Mouse (Mus musculus): ENCODE results near the gene Rbm15. TPM values are rescaled to one million over a fixed set of nuclear protein-coding genes. Genes with fewer than 3 reads are reported as not detected.

Gene Rbm15
- 7.7 and 8.2 TPM in 2 replicates for polyA plus RNA-seq (2014; fragmentation: Nextera tagmentation; extraction: Ambion mirVana)

DNA sequence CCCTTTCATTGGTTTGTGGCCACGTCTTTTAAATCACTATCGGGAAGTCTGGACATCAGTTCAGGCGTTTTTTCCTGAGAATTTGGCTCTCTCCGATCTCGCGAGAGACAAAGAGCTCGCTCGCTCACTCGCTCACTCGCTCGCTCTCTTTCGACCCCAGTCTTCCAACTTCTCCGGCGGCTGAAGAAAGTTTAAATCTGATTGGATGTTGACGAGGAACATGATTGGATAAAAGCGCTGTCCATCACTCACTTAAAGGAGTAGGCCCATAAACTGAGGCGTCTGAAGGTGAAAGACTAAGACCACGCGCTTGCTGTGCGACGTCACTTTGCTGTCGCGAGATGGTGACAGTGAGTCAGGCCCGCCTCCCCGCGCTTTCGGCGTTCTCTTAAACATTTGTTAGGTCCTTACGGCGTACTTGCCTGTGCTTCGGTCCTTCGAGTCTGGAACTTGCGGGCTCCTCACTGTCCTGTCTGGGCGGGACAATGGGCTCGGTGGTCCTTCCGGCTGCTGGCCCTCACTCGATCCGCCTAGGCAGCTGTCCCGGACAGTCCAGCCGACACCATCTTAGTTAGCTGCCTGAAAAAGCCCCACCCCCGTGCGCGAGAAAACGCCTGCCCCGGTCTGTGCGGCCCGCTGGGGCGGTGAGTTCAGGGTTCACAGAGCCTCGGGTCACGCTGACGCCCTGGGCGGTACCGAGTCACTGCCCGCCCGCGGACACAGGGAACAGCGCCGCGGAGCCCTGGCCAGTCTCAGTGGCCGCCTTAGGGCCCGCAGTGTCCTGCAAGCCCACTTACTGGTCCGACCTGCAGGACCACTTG, at the start of gene Rbm15:
Rbm15 (minus strand) TSS at position 293 of the 821 bp plus-strand sequence.
- peak; percentile 94 for ATAC-seq (ENCODE audit: low FRiP score)
- H3K4me1 ChIP-seq (replicated peaks; ENCODE audit: control insufficient read depth, insufficient read depth, low read length) = peaks cover 33% of the 10 kb centered on the region
- peak; percentile 99 for DNase-seq (ENCODE audit: low spot score)
- under 1% methylated on average over 62 of the region's 62 CpGs for WGBS
- H3K27me3 ChIP-seq (ENCODE audit: control insufficient read depth, insufficient read depth, low read length) = no peaks in the 10 kb centered on the region
- peak within 1 kb of the TSS; percentile 77 for H3K4me3 ChIP-seq (replicated peaks; ENCODE audit: low read length)
- peak within 1 kb of the TSS; percentile 84 for H3K9ac ChIP-seq
- H3K27ac ChIP-seq = peak within 1 kb of the TSS; percentile 90
- no peaks in the 10 kb centered on the region for H3K9me3 ChIP-seq (ENCODE audit: control insufficient read depth, low read length)
- peaks cover 24% of the 10 kb centered on the region for H3K36me3 ChIP-seq (replicated peaks; ENCODE audit: control insufficient read depth, insufficient read depth)
- H3K4me2 ChIP-seq (replicated peaks) = peak within 1 kb of the TSS; percentile 83

- Histone ChIP-seq H3K9me3 (ENCODE audit: control insufficient read depth, low read length) (no peaks in the 10 kb centered on the region), H3K27ac (no peak overlapping the region), H3K4me1 (replicated peaks; ENCODE audit: control insufficient read depth, insufficient read depth, low read length) (0 out of 2 replicates have a peak, but pooled peaks cover 15% of the 10 kb centered on the region), H3K27me3 (ENCODE audit: control insufficient read depth, insufficient read depth, low read length) (no peaks in the 10 kb centered on the region), H3K36me3 (replicated peaks; ENCODE audit: control insufficient read depth, insufficient read depth) (no peaks in the 10 kb centered on the region), H3K4me2 (replicated peaks) (no peak overlapping the region), H3K4me3 (replicated peaks; ENCODE audit: low read length) (no peak overlapping the region), H3K9ac (no peak overlapping the region)
- WGBS = 3% methylated on average over 4 of the region's 4 CpGs
- DNase-seq (ENCODE audit: low spot score) = peak; percentile 67
- peak; percentile 9 for ATAC-seq (ENCODE audit: low FRiP score)
Observed at GRCm38 (mm10) chr3:107379422-107379821, 45.9 kb upstream of the Rbm15 start.

DNA sequence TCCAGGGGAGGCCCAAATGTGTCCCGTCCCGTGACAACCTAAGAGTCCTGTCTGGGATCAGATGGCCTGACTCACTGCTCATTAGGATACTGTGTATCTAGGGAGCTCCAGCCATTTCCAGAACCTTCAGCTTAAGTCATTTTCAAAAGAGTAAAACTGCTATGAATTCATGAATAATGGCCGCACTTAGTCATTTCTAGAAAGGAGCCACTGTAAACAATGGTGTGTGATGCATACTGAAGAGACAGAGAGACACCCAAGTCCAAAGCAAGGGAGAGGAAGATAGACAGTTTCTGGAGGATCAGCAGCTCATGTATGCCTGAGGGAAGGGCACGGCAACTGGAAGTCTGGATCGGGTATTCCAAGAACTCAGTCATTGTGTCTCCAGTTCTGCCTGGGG, 45.2 kb upstream of the Rbm15 start:
- Histone ChIP-seq H3K4me2 (replicated peaks) (no peak overlapping the region), H3K27ac (no peak overlapping the region), H3K4me3 (replicated peaks; ENCODE audit: low read length) (no peak overlapping the region), H3K27me3 (ENCODE audit: control insufficient read depth, insufficient read depth, low read length) (no peaks in the 10 kb centered on the region), H3K9ac (no peak overlapping the region), H3K9me3 (ENCODE audit: control insufficient read depth, low read length) (no peaks in the 10 kb centered on the region), H3K4me1 (replicated peaks; ENCODE audit: control insufficient read depth, insufficient read depth, low read length) (0 out of 2 replicates have a peak, but pooled peaks cover 15% of the 10 kb centered on the region), H3K36me3 (replicated peaks; ENCODE audit: control insufficient read depth, insufficient read depth) (no peaks in the 10 kb centered on the region)
- no peak for DNase-seq (ENCODE audit: low spot score)
- 88% methylated on average over 5 of the region's 5 CpGs for WGBS
- ATAC-seq (ENCODE audit: low FRiP score) = no peak

GRCm38 (mm10) chr3:107374948-107375664, 41.6 kb upstream of the Rbm15 start:
- 15% methylated on average over 6 of the region's 6 CpGs for WGBS
- no peaks in the 10 kb centered on the region for H3K9me3 ChIP-seq (ENCODE audit: control insufficient read depth, low read length)
- H3K4me2 ChIP-seq (replicated peaks) = no peak overlapping the region
- no peaks in the 10 kb centered on the region for H3K27me3 ChIP-seq (ENCODE audit: control insufficient read depth, insufficient read depth, low read length)
- no peak overlapping the region for H3K4me3 ChIP-seq (replicated peaks; ENCODE audit: low read length)
- ATAC-seq (ENCODE audit: low FRiP score) = peak; percentile 55; the same call in 1 of the 2 replicates
- H3K27ac ChIP-seq = no peak overlapping the region
- H3K4me1 ChIP-seq (replicated peaks; ENCODE audit: control insufficient read depth, insufficient read depth, low read length) = 0 out of 2 replicates have a peak, but pooled peaks cover 8% of the 10 kb centered on the region
- no peak overlapping the region for H3K9ac ChIP-seq
- no peak for DNase-seq (ENCODE audit: low spot score)
- H3K36me3 ChIP-seq (replicated peaks; ENCODE audit: control insufficient read depth, insufficient read depth) = no peaks in the 10 kb centered on the region

GRCm38 (mm10) chr3:107369156-107369555, 35.7 kb upstream of the Rbm15 start:
- no peaks in the 10 kb centered on the region for H3K4me1 ChIP-seq (replicated peaks; ENCODE audit: control insufficient read depth, insufficient read depth, low read length)
- no peaks in the 10 kb centered on the region for H3K9me3 ChIP-seq (ENCODE audit: control insufficient read depth, low read length)
- DNase-seq (ENCODE audit: low spot score) (no peak), ATAC-seq (ENCODE audit: low FRiP score) (no peak)
- H3K4me2 ChIP-seq (replicated peaks) = no peak overlapping the region
- WGBS = 83% methylated on average over 6 of the region's 6 CpGs
- H3K36me3 ChIP-seq (replicated peaks; ENCODE audit: control insufficient read depth, insufficient read depth) = no peaks in the 10 kb centered on the region
- H3K27me3 ChIP-seq (ENCODE audit: control insufficient read depth, insufficient read depth, low read length) = 0 out of 2 replicates have a peak, but pooled peaks cover 7% of the 10 kb centered on the region
- H3K4me3 ChIP-seq (replicated peaks; ENCODE audit: low read length) = no peak overlapping the region
- no peak overlapping the region for H3K27ac ChIP-seq
- no peak overlapping the region for H3K9ac ChIP-seq

DNA sequence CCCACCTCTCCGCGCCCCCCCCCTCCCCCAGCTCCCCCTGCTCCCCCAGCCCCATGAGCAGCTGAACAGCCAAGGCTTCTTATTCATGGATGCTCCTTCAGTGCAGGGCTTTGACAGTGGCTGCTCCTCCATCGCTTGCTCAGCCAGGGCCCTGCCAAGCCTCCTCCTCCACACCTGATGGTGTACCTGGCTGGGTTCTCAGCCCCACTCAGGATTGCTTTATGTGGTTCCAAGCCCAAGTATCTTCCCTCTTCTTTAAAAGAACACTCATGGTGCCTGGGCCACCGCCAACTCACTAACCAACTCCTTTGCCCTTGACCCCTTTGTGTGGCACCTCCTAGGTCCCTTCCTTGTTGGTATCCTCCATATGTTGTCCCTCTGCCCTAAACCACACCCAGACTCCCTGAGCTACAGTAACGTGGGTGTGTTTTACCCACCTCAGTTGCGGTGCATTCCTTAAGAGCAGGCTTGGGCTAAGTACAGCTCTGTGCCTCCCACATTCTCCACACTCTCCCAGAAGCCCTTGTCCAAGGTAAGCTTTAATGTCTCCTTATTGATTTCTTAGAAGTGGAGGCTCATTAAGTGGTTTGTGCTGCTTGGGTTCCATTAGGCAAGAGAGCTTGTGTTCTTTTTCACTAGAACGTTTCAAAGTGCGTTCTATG, 34.6 kb upstream of the Rbm15 start:
- 81% methylated on average over 8 of the region's 8 CpGs for WGBS
- no peak overlapping the region for H3K27ac ChIP-seq

GRCm38 (mm10) chr3:107365341-107365740, 31.9 kb upstream of the Rbm15 start:
- DNase-seq (ENCODE audit: low spot score) = no peak
- no peak overlapping the region for H3K4me2 ChIP-seq (replicated peaks)
- no peaks in the 10 kb centered on the region for H3K36me3 ChIP-seq (replicated peaks; ENCODE audit: control insufficient read depth, insufficient read depth)
- H3K9me3 ChIP-seq (ENCODE audit: control insufficient read depth, low read length) = no peaks in the 10 kb centered on the region
- H3K4me3 ChIP-seq (replicated peaks; ENCODE audit: low read length) = no peak overlapping the region
- H3K27me3 ChIP-seq (ENCODE audit: control insufficient read depth, insufficient read depth, low read length) = 0 out of 2 replicates have a peak, but pooled peaks cover 7% of the 10 kb centered on the region
- 83% methylated on average over 4 of the region's 4 CpGs for WGBS
- no peaks in the 10 kb centered on the region for H3K4me1 ChIP-seq (replicated peaks; ENCODE audit: control insufficient read depth, insufficient read depth, low read length)
- ATAC-seq (ENCODE audit: low FRiP score) = no peak
- no peak overlapping the region for H3K27ac ChIP-seq
- no peak overlapping the region for H3K9ac ChIP-seq

More for the DNA sequence above, 34.6 kb upstream of the Rbm15 start:
- no peak overlapping the region for H3K9ac ChIP-seq
- ATAC-seq (ENCODE audit: low FRiP score) (no peak), DNase-seq (ENCODE audit: low spot score) (no peak)
- no peak overlapping the region for H3K4me2 ChIP-seq (replicated peaks)
- H3K27me3 ChIP-seq (ENCODE audit: control insufficient read depth, insufficient read depth, low read length) = 0 out of 2 replicates have a peak, but pooled peaks cover 7% of the 10 kb centered on the region
- H3K4me1 ChIP-seq (replicated peaks; ENCODE audit: control insufficient read depth, insufficient read depth, low read length) = no peaks in the 10 kb centered on the region
- H3K36me3 ChIP-seq (replicated peaks; ENCODE audit: control insufficient read depth, insufficient read depth) = no peaks in the 10 kb centered on the region
- no peak overlapping the region for H3K4me3 ChIP-seq (replicated peaks; ENCODE audit: low read length)
- no peaks in the 10 kb centered on the region for H3K9me3 ChIP-seq (ENCODE audit: control insufficient read depth, low read length)

GRCm38 (mm10) chr3:107363391-107363790, 29.9 kb upstream of the Rbm15 start:
- no peak for ATAC-seq (ENCODE audit: low FRiP score)
- Histone ChIP-seq H3K4me2 (replicated peaks) (no peak overlapping the region), H3K4me1 (replicated peaks; ENCODE audit: control insufficient read depth, insufficient read depth, low read length) (no peaks in the 10 kb centered on the region), H3K9ac (no peak overlapping the region), H3K4me3 (replicated peaks; ENCODE audit: low read length) (no peak overlapping the region), H3K9me3 (ENCODE audit: control insufficient read depth, low read length) (no peaks in the 10 kb centered on the region), H3K36me3 (replicated peaks; ENCODE audit: control insufficient read depth, insufficient read depth) (no peaks in the 10 kb centered on the region), H3K27ac (no peak overlapping the region), H3K27me3 (ENCODE audit: control insufficient read depth, insufficient read depth, low read length) (0 out of 2 replicates have a peak, but pooled peaks cover 7% of the 10 kb centered on the region)
- no peak for DNase-seq (ENCODE audit: low spot score)
- 89% methylated on average over 5 of the region's 5 CpGs for WGBS

GRCm38 (mm10) chr3:107360341-107360740, 26.9 kb upstream of the Rbm15 start:
- no peak overlapping the region for H3K9ac ChIP-seq
- no peak overlapping the region for H3K4me3 ChIP-seq (replicated peaks; ENCODE audit: low read length)
- H3K4me2 ChIP-seq (replicated peaks) = no peak overlapping the region
- no peaks in the 10 kb centered on the region for H3K4me1 ChIP-seq (replicated peaks; ENCODE audit: control insufficient read depth, insufficient read depth, low read length)
- no peaks in the 10 kb centered on the region for H3K27me3 ChIP-seq (ENCODE audit: control insufficient read depth, insufficient read depth, low read length)
- no peak for ATAC-seq (ENCODE audit: low FRiP score)
- no peak for DNase-seq (ENCODE audit: low spot score)
- H3K36me3 ChIP-seq (replicated peaks; ENCODE audit: control insufficient read depth, insufficient read depth) = no peaks in the 10 kb centered on the region
- H3K9me3 ChIP-seq (ENCODE audit: control insufficient read depth, low read length) = no peaks in the 10 kb centered on the region
- WGBS = 74% methylated on average over 4 of the region's 4 CpGs
- H3K27ac ChIP-seq = no peak overlapping the region

Measured in hindbrain, embryonic 14.5 days (tissue).